Mouse (Mus musculus) hindbrain, embryonic 11.5 days (tissue): Measurements from ENCODE around the gene 2610301B20Rik. TPM values are rescaled to one million over a fixed set of nuclear protein-coding genes. Genes with fewer than 3 reads are reported as not detected.
"Not testable (repeated sequence)": the region's sequence is repeated elsewhere in the genome, so short reads cannot be mapped to it uniquely, and the experiment has no call there.

Experiments
- ATAC-seq: fragments of 200-750 bp; cut with Nextera tagmentation; 2 replicates; pipeline ENCODE4 v1.8.0; 2017; ENCODE audit warnings: mild to moderate bottlenecking, moderate TSS enrichment, moderate library complexity; ENCODE audit not compliant: low FRiP score
- DNase-seq: peaks from one replicate; pipeline ENCODE4 v3.0.0-alpha.2; 2015; ENCODE audit warnings: low spot score
- H3K27ac ChIP-seq: fragments of 300-500 bp; sonication (generic); 2 replicates; pipeline ENCODE4 v1.5.1; 2014; ENCODE audit warnings: mild to moderate bottlenecking, low read depth, low read length
- H3K27me3 ChIP-seq: fragments of 300-500 bp; sonication (generic); 2 replicates; pipeline ENCODE4 v1.6.1; 2014; ENCODE audit warnings: mild to moderate bottlenecking, low read length, moderate library complexity, mixed read lengths; ENCODE audit not compliant: control insufficient read depth, insufficient read depth
- H3K36me3 ChIP-seq: fragments of 300-500 bp; sonication (generic); 2 replicates; pipeline ENCODE4 v1.6.1; 2014; ENCODE audit warnings: mild to moderate bottlenecking, low read length, moderate library complexity, mixed read lengths; ENCODE audit not compliant: control insufficient read depth, insufficient read depth
- H3K4me1 ChIP-seq: fragments of 300-500 bp; sonication (generic); replicated peaks from 2 replicates; pipeline ENCODE4 v1.6.1; 2014; ENCODE audit warnings: low read length, mixed read lengths; ENCODE audit not compliant: control insufficient read depth, insufficient read depth
- H3K4me2 ChIP-seq: fragments of 300-500 bp; sonication (generic); replicated peaks from 2 replicates; pipeline ENCODE4 v1.6.1; 2014; ENCODE audit warnings: mild to moderate bottlenecking, low read depth, low read length
- H3K4me3 ChIP-seq: fragments of 300-500 bp; sonication (generic); 2 replicates; pipeline ENCODE4 v1.5.1; 2014; ENCODE audit warnings: low read depth, low read length
- H3K9ac ChIP-seq: fragments of 300-500 bp; sonication (generic); 2 replicates; pipeline ENCODE4 v1.6.1; 2014; ENCODE audit warnings: low read depth, low read length
- H3K9me3 ChIP-seq: fragments of 300-500 bp; sonication (generic); 2 replicates; pipeline ENCODE4 v1.6.1; 2016; ENCODE audit warnings: low read length; ENCODE audit not compliant: control insufficient read depth
- whole genome bisulfite sequencing: fragments of 180-500 bp; shearing (Covaris S2); extraction: QIAGEN DNeasy Blood & Tissue Kit; methylation state at CpG from one replicate; pipeline ENCODE4 v1.1.7; 2014; 5-methylcytosine and 5-hydroxymethylcytosine counted together
- polyA plus RNA-seq: library from polyadenylated mRNA; unstranded; fragments of >200 nt; fragmentation: Nextera tagmentation; extraction: Ambion mirVana; gene quantifications from 2 replicates; pipeline ENCODE4 v1.2.1, GENCODE M21; 2014

Gene 2610301B20Rik
- polyA plus RNA-seq, 1 experiment from 2014 or later = 55.1 TPM

DNA sequence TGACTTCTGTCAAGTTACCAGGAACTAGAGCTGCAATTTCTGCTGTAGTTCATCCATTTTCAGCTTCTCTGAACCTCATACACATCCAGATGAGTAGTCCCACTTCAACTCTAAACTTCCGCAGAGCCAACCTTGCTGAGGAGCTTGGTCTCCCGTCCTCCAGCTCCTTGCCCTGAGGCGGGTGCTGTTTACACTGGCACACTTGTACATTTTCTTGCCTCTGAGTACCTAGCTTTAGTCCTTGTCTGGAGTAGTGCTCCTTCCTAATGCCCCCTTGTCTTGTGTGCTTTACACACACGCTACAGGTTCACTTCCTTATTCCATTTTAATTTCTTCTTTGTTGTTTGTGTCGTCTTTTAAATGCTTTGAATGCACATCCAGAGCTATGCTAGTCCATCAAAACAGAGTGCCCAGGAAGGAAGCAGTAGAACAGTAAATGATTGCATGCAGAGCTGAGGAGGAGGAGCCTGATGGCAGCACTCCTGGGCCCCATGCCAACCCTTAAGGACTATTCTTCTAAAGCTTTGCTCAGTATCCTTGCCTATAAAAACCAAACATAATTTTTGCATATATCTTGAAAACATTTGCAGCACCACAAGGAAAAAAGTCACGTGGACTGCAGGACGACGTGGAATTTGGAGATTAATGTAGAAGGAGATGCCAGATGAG is 9.6 kb downstream of the 2610301B20Rik start:
- Histone ChIP-seq H3K9ac (no peak overlapping the region), H3K36me3 (peaks cover 13% of the 10 kb centered on the region), H3K27ac (no peak overlapping the region), H3K27me3 (no peaks in the 10 kb centered on the region), H3K4me3 (no peak overlapping the region), H3K4me2 (no peak overlapping the region), H3K4me1 (no peaks in the 10 kb centered on the region), H3K9me3 (no peaks in the 10 kb centered on the region)
- ATAC-seq (no peak), DNase-seq (no peak)
- 95% methylated on average over 8 of the region's 8 CpGs for WGBS

DNA sequence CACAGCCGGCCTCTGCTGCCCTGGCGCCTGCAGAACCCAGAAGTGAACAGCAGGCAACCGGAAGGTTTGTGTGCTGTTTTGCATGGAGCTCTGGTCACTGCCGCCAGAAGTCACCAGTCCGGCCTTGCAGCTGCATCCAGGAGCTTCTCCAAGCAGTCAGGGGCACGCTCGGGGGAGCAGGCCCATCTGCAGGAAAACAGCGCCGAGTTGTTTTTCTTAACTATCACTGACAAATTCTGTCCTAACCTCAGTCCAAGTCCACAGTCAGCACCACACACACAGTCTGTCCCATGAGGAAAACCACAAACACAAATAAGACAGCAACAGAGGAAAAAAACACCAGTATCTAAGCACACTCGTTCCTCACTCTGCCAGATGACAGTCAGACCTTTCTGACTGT is 14.5 kb downstream of the 2610301B20Rik start:
- Histone ChIP-seq H3K4me2 (no peak overlapping the region), H3K27me3 (no peaks in the 10 kb centered on the region), H3K9ac (no peak overlapping the region), H3K4me1 (no peaks in the 10 kb centered on the region), H3K27ac (no peak overlapping the region), H3K36me3 (peaks cover 10% of the 10 kb centered on the region), H3K4me3 (no peak overlapping the region), H3K9me3 (no peaks in the 10 kb centered on the region)
- DNase-seq = no peak
- WGBS = 99% methylated on average over 10 of the region's 10 CpGs
- ATAC-seq = no peak

DNA sequence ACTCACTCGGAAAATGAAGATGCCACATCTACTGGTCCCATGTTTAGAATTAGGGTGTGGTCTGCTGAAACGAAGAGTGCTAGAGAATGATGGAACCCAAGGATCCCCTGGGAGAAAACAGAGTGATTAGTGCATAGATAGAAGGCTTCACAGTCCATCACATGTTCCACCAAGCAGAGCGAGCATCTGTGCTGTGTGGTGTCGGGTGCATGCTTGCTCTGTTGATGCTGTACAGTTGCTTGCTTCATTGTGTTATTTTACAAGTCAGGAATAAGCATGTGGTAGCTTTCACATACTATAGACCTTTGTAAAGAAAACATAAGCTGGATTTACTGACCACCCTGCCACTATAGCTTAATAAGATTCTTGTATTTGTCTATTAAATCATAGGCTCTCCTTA is 22.0 kb downstream of the 2610301B20Rik start:
- Histone ChIP-seq H3K4me2 (no peak overlapping the region), H3K4me3 (no peak overlapping the region), H3K9ac (no peak overlapping the region), H3K27me3 (no peaks in the 10 kb centered on the region), H3K27ac (no peak overlapping the region), H3K36me3 (no peaks in the 10 kb centered on the region), H3K9me3 (no peaks in the 10 kb centered on the region), H3K4me1 (no peaks in the 10 kb centered on the region)
- ATAC-seq (no peak), DNase-seq (no peak)
- 88% methylated on average over 4 of the region's 4 CpGs for WGBS

DNA sequence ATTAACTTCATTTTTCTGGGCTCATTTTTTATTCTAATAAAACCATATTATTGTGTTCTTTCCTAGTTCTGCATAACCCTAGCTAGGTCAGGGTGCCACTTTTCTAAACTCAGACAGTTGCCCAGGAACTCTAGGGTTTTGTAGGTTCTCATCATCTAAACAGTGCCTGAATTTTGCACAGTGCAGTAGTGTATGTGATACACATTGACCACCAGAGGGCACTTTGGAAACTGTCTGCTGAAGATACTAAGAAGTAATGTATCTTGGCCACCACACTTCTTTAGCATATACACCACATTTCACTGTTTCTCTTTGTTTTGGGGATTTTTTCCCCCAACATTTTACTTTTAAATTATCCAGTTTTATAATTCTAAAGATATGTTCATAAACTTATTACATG is 22.6 kb downstream of the 2610301B20Rik start:
- ATAC-seq = peak; percentile 74
- Histone ChIP-seq H3K9ac (no peak overlapping the region), H3K4me3 (no peak overlapping the region), H3K36me3 (no peaks in the 10 kb centered on the region), H3K27ac (no peak overlapping the region), H3K27me3 (no peaks in the 10 kb centered on the region), H3K4me1 (no peaks in the 10 kb centered on the region), H3K9me3 (no peaks in the 10 kb centered on the region), H3K4me2 (no peak overlapping the region)
- DNase-seq = peak; percentile 63

DNA sequence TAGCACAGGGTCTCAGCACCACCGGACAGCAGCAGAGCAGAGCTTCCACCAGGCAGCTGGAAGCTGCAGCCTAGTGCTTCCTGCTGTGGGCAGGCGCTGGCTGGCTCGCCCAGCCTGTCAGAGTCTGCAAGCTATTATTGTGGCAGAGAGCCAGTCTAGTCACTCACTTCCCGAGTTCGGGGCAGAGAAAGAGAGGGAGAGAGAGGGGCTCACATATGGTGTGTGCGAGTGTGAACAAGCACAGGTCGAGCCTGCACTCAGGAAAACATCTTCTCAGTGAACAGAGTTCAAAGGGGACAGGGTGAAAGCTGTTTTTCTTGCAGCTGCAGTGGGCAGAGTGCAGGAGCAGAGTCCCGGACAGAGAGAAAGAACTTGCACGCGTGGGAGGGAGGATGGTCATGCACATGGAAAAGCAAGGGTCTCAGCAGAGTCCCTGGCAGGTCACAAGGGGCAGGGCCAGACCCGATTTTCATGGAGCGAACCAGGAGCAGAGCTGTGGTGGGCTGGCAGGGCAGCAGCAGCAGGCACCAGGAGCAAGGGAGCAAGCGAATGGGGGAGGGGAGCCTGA is 31.0 kb downstream of the 2610301B20Rik start:
- Histone ChIP-seq H3K4me1 (peaks cover 4% of the 10 kb centered on the region; the same call in 1 of the 2 replicates), H3K9me3 (no peaks in the 10 kb centered on the region), H3K4me2 (peak overlapping the region; percentile 28), H3K9ac (peak overlapping the region; percentile 42; the same call in 1 of the 2 replicates), H3K36me3 (no peaks in the 10 kb centered on the region), H3K4me3 (no peak overlapping the region), H3K27ac (no peak overlapping the region), H3K27me3 (no peaks in the 10 kb centered on the region)
- 4% methylated on average over 13 of the region's 13 CpGs for WGBS
- DNase-seq (peak; percentile 44), ATAC-seq (peak; percentile 56)

DNA sequence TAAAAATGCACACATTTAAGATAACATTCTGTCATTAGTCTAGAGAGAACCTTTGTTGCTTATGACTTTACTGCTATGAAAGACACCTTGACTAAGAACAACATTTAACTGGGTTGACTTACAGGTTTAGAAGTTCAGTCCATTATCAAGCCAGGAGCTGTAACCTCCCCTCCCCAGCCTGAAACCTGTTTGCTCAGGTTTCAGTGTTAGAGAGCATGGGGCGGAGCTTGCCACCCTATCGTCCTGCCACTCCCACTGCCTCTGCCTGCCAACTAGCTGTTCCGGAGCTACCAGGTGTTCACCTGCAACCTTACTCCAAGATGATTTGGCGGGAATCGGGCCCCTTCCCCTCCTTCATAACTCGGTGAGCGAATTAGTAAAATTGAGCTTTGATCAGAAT is 37.1 kb downstream of the 2610301B20Rik start:
- not testable (repeated sequence) for H3K4me1 ChIP-seq, H3K9me3 ChIP-seq, H3K36me3 ChIP-seq, ATAC-seq, H3K4me2 ChIP-seq, DNase-seq, H3K27ac ChIP-seq, H3K9ac ChIP-seq, H3K4me3 ChIP-seq, H3K27me3 ChIP-seq
- WGBS = 56% methylated on average over 7 of the region's 7 CpGs

DNA sequence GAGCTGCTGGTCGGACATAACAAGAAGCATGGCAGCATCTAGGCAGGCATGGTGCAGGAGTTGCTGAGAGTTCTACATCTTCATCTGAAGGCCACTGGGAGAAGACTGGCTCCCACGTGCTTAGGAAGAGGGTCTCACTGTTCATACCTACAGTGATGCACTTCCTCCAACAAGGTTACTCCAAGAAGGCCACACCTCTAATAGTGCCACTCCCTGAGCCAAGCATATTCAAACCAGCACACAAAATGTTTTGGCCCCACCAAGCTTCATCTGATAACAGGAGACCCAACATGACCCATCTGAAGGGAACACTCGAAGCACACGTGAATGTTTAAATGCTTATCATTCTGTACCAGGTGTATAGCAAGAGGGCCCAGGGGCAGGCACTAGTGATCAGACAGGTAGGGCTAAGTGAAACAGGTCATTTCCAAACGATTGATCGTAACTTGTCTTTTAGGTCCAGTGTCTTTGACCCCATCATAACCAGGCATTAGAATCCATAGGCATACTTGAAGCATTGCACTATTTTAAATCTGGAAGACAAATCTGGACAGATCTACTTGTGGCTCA is 37.7 kb downstream of the 2610301B20Rik start:
- Histone ChIP-seq H3K4me3 (no peak overlapping the region), H3K36me3 (no peaks in the 10 kb centered on the region), H3K4me2 (no peak overlapping the region), H3K27ac (no peak overlapping the region), H3K27me3 (no peaks in the 10 kb centered on the region), H3K4me1 (no peaks in the 10 kb centered on the region), H3K9ac (no peak overlapping the region), H3K9me3 (no peaks in the 10 kb centered on the region)
- ATAC-seq (no peak), DNase-seq (no peak)
- WGBS = 81% methylated on average over 6 of the region's 6 CpGs

DNA sequence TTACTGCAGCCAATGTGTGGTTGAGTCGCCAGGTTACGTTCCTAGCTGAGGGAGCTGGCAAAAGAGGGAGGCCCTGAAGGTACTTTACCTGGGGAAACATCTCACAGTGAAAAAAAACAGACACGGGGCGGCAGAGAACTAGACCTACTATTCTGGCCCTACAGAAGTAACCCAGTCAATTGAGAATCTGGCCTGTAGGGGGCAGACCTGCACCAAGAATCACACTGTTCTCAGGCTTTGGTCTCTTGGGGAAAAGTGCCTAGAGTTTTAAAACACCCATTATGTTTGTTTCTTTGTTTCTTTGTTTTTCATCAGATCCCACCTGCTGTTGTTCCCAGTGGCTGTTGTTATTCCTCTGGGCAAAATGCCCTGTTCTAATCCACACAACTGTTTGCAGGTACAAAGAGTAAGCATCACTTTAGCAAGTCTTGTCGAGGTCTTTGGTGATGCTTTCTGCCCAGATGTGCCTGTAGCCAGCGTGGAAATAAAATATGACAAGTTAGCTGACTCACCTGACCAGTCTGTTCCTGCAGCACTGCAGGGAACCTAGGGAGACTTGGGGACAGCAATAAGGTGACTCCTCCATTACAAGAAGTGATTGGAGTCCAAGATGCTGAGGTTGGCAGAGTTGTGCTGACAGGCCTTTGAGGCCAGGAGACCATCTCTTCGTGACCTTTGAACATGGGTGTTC is 38.5 kb downstream of the 2610301B20Rik start:
- no peaks in the 10 kb centered on the region for H3K9me3 ChIP-seq
- no peak overlapping the region for H3K27ac ChIP-seq
- H3K4me3 ChIP-seq = no peak overlapping the region
- peak; percentile 89 for ATAC-seq
- WGBS = 24% methylated on average over 7 of the region's 7 CpGs
- no peak overlapping the region for H3K9ac ChIP-seq
- DNase-seq = peak; percentile 90
- H3K4me2 ChIP-seq = no peak overlapping the region
- H3K4me1 ChIP-seq = no peaks in the 10 kb centered on the region
- no peaks in the 10 kb centered on the region for H3K27me3 ChIP-seq
- no peaks in the 10 kb centered on the region for H3K36me3 ChIP-seq
